Mouse (Mus musculus) hindbrain, embryonic 11.5 days (tissue): ENCODE data around the gene Gnas. TPM values are rescaled to one million over a fixed set of nuclear protein-coding genes. Genes with fewer than 3 reads are reported as not detected.

Experiments
- ATAC-seq: fragments of 200-750 bp; cut with Nextera tagmentation; 2 replicates; pipeline ENCODE4 v1.8.0; 2017; ENCODE audit warnings: mild to moderate bottlenecking, moderate TSS enrichment, moderate library complexity; ENCODE audit not compliant: low FRiP score
- DNase-seq: peaks from one replicate; pipeline ENCODE4 v3.0.0-alpha.2; 2015; ENCODE audit warnings: low spot score
- H3K27ac ChIP-seq: fragments of 300-500 bp; sonication (generic); 2 replicates; pipeline ENCODE4 v1.5.1; 2014; ENCODE audit warnings: mild to moderate bottlenecking, low read depth, low read length
- H3K27me3 ChIP-seq: fragments of 300-500 bp; sonication (generic); 2 replicates; pipeline ENCODE4 v1.6.1; 2014; ENCODE audit warnings: mild to moderate bottlenecking, low read length, moderate library complexity, mixed read lengths; ENCODE audit not compliant: control insufficient read depth, insufficient read depth
- H3K36me3 ChIP-seq: fragments of 300-500 bp; sonication (generic); 2 replicates; pipeline ENCODE4 v1.6.1; 2014; ENCODE audit warnings: mild to moderate bottlenecking, low read length, moderate library complexity, mixed read lengths; ENCODE audit not compliant: control insufficient read depth, insufficient read depth
- H3K4me1 ChIP-seq: fragments of 300-500 bp; sonication (generic); replicated peaks from 2 replicates; pipeline ENCODE4 v1.6.1; 2014; ENCODE audit warnings: low read length, mixed read lengths; ENCODE audit not compliant: control insufficient read depth, insufficient read depth
- H3K4me2 ChIP-seq: fragments of 300-500 bp; sonication (generic); replicated peaks from 2 replicates; pipeline ENCODE4 v1.6.1; 2014; ENCODE audit warnings: mild to moderate bottlenecking, low read depth, low read length
- H3K4me3 ChIP-seq: fragments of 300-500 bp; sonication (generic); 2 replicates; pipeline ENCODE4 v1.5.1; 2014; ENCODE audit warnings: low read depth, low read length
- H3K9ac ChIP-seq: fragments of 300-500 bp; sonication (generic); 2 replicates; pipeline ENCODE4 v1.6.1; 2014; ENCODE audit warnings: low read depth, low read length
- H3K9me3 ChIP-seq: fragments of 300-500 bp; sonication (generic); 2 replicates; pipeline ENCODE4 v1.6.1; 2016; ENCODE audit warnings: low read length; ENCODE audit not compliant: control insufficient read depth
- WGBS: fragments of 180-500 bp; shearing (Covaris S2); extraction: QIAGEN DNeasy Blood & Tissue Kit; methylation state at CpG from one replicate; pipeline ENCODE4 v1.1.7; 2014; 5-methylcytosine and 5-hydroxymethylcytosine counted together
- polyA plus RNA-seq: library from polyadenylated mRNA; unstranded; fragments of >200 nt; fragmentation: Nextera tagmentation; extraction: Ambion mirVana; gene quantifications from 2 replicates; pipeline ENCODE4 v1.2.1, GENCODE M21; 2014

Gnas gene
- polyA plus RNA-seq, 1 experiment from 2014 or later: 1,233 TPM

GRCm38 (mm10) chr2:174287921-174288320, 3.8 kb downstream of the Gnas start:
- H3K4me3 ChIP-seq: no peak overlapping the region
- H3K27ac ChIP-seq: no peak overlapping the region
- H3K27me3 ChIP-seq: peaks cover 42% of the 10 kb centered on the region
- no peak overlapping the region for H3K4me2 ChIP-seq
- peaks cover 21% of the 10 kb centered on the region for H3K36me3 ChIP-seq
- DNase-seq (no peak), ATAC-seq (no peak)
- H3K4me1 ChIP-seq: peaks cover 2% of the 10 kb centered on the region; the same call in 1 of the 2 replicates
- H3K9ac ChIP-seq: no peak overlapping the region
- WGBS: 27% methylated on average over 7 of the region's 7 CpGs
- peaks cover 3% of the 10 kb centered on the region; the same call in 1 of the 2 replicates for H3K9me3 ChIP-seq

GRCm38 (mm10) chr2:174288673-174289430, 4.7 kb downstream of the Gnas start:
- H3K27ac ChIP-seq: no peak overlapping the region
- ATAC-seq: no peak
- peaks cover 42% of the 10 kb centered on the region for H3K27me3 ChIP-seq
- H3K4me2 ChIP-seq: no peak overlapping the region
- no peak for DNase-seq
- H3K9ac ChIP-seq: no peak overlapping the region
- 45% methylated on average over 12 of the region's 12 CpGs for WGBS
- peaks cover 21% of the 10 kb centered on the region for H3K36me3 ChIP-seq
- H3K4me1 ChIP-seq: no peaks in the 10 kb centered on the region; the same call in 1 of the 2 replicates
- H3K4me3 ChIP-seq: no peak overlapping the region
- H3K9me3 ChIP-seq: peaks cover 3% of the 10 kb centered on the region; the same call in 1 of the 2 replicates

- Histone ChIP-seq H3K4me1 (no peaks in the 10 kb centered on the region; the same call in 1 of the 2 replicates), H3K4me2 (peak overlapping the region; percentile 48), H3K27me3 (peaks cover 20% of the 10 kb centered on the region), H3K27ac (no peak overlapping the region), H3K9me3 (peaks cover 5% of the 10 kb centered on the region), H3K4me3 (peak overlapping the region; percentile 13; the same call in 1 of the 2 replicates), H3K9ac (no peak overlapping the region), H3K36me3 (peaks cover under 1% of the 10 kb centered on the region)
- DNase-seq: no peak
- no peak for ATAC-seq
- 64% methylated on average over 8 of the region's 8 CpGs for WGBS
Measured at GRCm38 (mm10) chr2:174291029-174291661, 7.0 kb downstream of the Gnas start.

- Histone ChIP-seq H3K9me3 (peaks cover 7% of the 10 kb centered on the region), H3K27ac (0 out of 2 replicates have a peak overlapping the region, but pooled peaks have one; percentile 42), H3K36me3 (no peaks in the 10 kb centered on the region; the same call in 1 of the 2 replicates), H3K27me3 (peaks cover 15% of the 10 kb centered on the region), H3K4me1 (no peaks in the 10 kb centered on the region; the same call in 1 of the 2 replicates), H3K9ac (no peak overlapping the region), H3K4me2 (peak overlapping the region; percentile 48), H3K4me3 (peak overlapping the region; percentile 13)
- DNase-seq: no peak
- 44% methylated on average over 2 of the region's 2 CpGs for WGBS
- ATAC-seq: no peak
Measured at GRCm38 (mm10) chr2:174291662-174292030, 7.5 kb downstream of the Gnas start.

GRCm38 (mm10) chr2:174294457-174294856, 10.3 kb downstream of the Gnas start:
- Histone ChIP-seq H3K9ac (peak overlapping the region; percentile 91), H3K36me3 (no peaks in the 10 kb centered on the region), H3K27me3 (peaks cover 10% of the 10 kb centered on the region), H3K27ac (peak overlapping the region; percentile 72), H3K9me3 (peaks cover 16% of the 10 kb centered on the region), H3K4me3 (peak overlapping the region; percentile 70), H3K4me1 (peaks cover 5% of the 10 kb centered on the region; the same call in 1 of the 2 replicates), H3K4me2 (peak overlapping the region; percentile 36)
- DNase-seq (peak; percentile 62), ATAC-seq (no peak)
- WGBS: 48% methylated on average over 8 of the region's 8 CpGs

- Histone ChIP-seq H3K4me3 (peak overlapping the region; percentile 70), H3K27me3 (peaks cover 17% of the 10 kb centered on the region), H3K4me2 (peak overlapping the region; percentile 49), H3K9me3 (peaks cover 19% of the 10 kb centered on the region), H3K27ac (peak overlapping the region; percentile 72), H3K36me3 (no peaks in the 10 kb centered on the region), H3K4me1 (peaks cover 5% of the 10 kb centered on the region), H3K9ac (peak overlapping the region; percentile 91)
- 48% methylated on average over 36 of the region's 36 CpGs for WGBS
- peak; percentile 93 for DNase-seq
- ATAC-seq: peak; percentile 93
Measured at GRCm38 (mm10) chr2:174295175-174295899, 11.2 kb downstream of the Gnas start.

GRCm38 (mm10) chr2:174295900-174296465, 11.9 kb downstream of the Gnas start:
- H3K4me1 ChIP-seq: peaks cover 5% of the 10 kb centered on the region
- peak; percentile 64 for DNase-seq
- no peaks in the 10 kb centered on the region for H3K36me3 ChIP-seq
- peaks cover 20% of the 10 kb centered on the region for H3K27me3 ChIP-seq
- H3K27ac ChIP-seq: peak overlapping the region; percentile 51; the same call in 1 of the 2 replicates
- peak overlapping the region; percentile 70 for H3K4me3 ChIP-seq
- peak overlapping the region; percentile 45; the same call in 1 of the 2 replicates for H3K9ac ChIP-seq
- ATAC-seq: peak; percentile 20
- peaks cover 21% of the 10 kb centered on the region for H3K9me3 ChIP-seq
- H3K4me2 ChIP-seq: peak overlapping the region; percentile 49
- 51% methylated on average over 29 of the region's 29 CpGs for WGBS

- peak; percentile 70 for DNase-seq
- H3K4me1 ChIP-seq: peaks cover 5% of the 10 kb centered on the region
- 41% methylated on average over 29 of the region's 29 CpGs for WGBS
- peaks cover 21% of the 10 kb centered on the region for H3K9me3 ChIP-seq
- H3K27me3 ChIP-seq: peaks cover 21% of the 10 kb centered on the region
- H3K27ac ChIP-seq: no peak overlapping the region
- H3K4me3 ChIP-seq: no peak overlapping the region
- no peak overlapping the region for H3K9ac ChIP-seq
- H3K36me3 ChIP-seq: no peaks in the 10 kb centered on the region
- ATAC-seq: no peak
- peak overlapping the region; percentile 23 for H3K4me2 ChIP-seq
Measured at GRCm38 (mm10) chr2:174297086-174297571, 13.0 kb downstream of the Gnas start.
